Mouse (Mus musculus) midbrain, embryonic 11.5 days (tissue): Measurements from ENCODE around the gene Inka1. TPM values are rescaled to one million over a fixed set of nuclear protein-coding genes. Genes with fewer than 3 reads are reported as not detected.

Source experiments
- ATAC-seq: fragments of 200-750 bp; cut with Nextera tagmentation; 2 replicates; pipeline ENCODE4 v1.8.0; 2017; ENCODE audit warnings: moderate TSS enrichment, moderate library complexity; ENCODE audit not compliant: low FRiP score
- DNase-seq: peaks from one replicate; pipeline ENCODE4 v3.0.0; 2015; ENCODE audit warnings: low spot score; ENCODE audit errors: missing footprints
- H3K27ac ChIP-seq: fragments of 300-500 bp; sonication (generic); 2 replicates; pipeline ENCODE4 v1.5.1; 2014; ENCODE audit warnings: low read depth, low read length
- H3K27me3 ChIP-seq: fragments of 300-500 bp; sonication (generic); 2 replicates; pipeline ENCODE4 v1.6.1; 2014; ENCODE audit warnings: mild to moderate bottlenecking, low read length, moderate library complexity, mixed read lengths; ENCODE audit not compliant: control insufficient read depth, insufficient read depth
- H3K36me3 ChIP-seq: fragments of 300-500 bp; sonication (generic); 2 replicates; pipeline ENCODE4 v1.6.1; 2014; ENCODE audit warnings: mild to moderate bottlenecking, low read length, moderate library complexity, mixed read lengths; ENCODE audit not compliant: control insufficient read depth, insufficient read depth
- H3K4me1 ChIP-seq: fragments of 300-500 bp; sonication (generic); 2 replicates; pipeline ENCODE4 v1.6.1; 2014; ENCODE audit warnings: low read length; ENCODE audit not compliant: control insufficient read depth, insufficient read depth
- H3K4me2 ChIP-seq: fragments of 300-500 bp; sonication (generic); 2 replicates; pipeline ENCODE4 v1.6.1; 2014; ENCODE audit warnings: mild to moderate bottlenecking, moderate library complexity
- H3K4me3 ChIP-seq: fragments of 300-500 bp; sonication (generic); 2 replicates; pipeline ENCODE4 v1.5.1; 2014; ENCODE audit warnings: low read depth, low read length
- H3K9ac ChIP-seq: fragments of 300-500 bp; sonication (generic); 2 replicates; pipeline ENCODE4 v1.6.1; 2014; ENCODE audit warnings: low read length
- H3K9me3 ChIP-seq: fragments of 300-500 bp; sonication (generic); 2 replicates; pipeline ENCODE4 v1.6.1; 2016; ENCODE audit warnings: low read length; ENCODE audit not compliant: control insufficient read depth
- WGBS: fragments of 180-500 bp; shearing (Covaris S2); extraction: QIAGEN DNeasy Blood & Tissue Kit; methylation state at CpG from one replicate; pipeline ENCODE4 v1.1.7; 2014; 5-methylcytosine and 5-hydroxymethylcytosine counted together
- polyA plus RNA-seq: library from polyadenylated mRNA; unstranded; fragments of >200 nt; fragmentation: Nextera tagmentation; extraction: Ambion mirVana; gene quantifications from 2 replicates; pipeline ENCODE4 v1.2.1, GENCODE M21; 2014

The Inka1 gene
- polyA plus RNA-seq, 1 experiment from 2014 or later, result 25.3 TPM

- Histone ChIP-seq H3K4me2 (no peak within 1 kb of the TSS), H3K4me1 (no peaks in the 10 kb centered on the region), H3K4me3 (no peak within 1 kb of the TSS), H3K36me3 (0 out of 2 replicates have a peak, but pooled peaks cover 2% of the 10 kb centered on the region), H3K9me3 (no peaks in the 10 kb centered on the region), H3K9ac (no peak within 1 kb of the TSS), H3K27me3 (no peaks in the 10 kb centered on the region), H3K27ac (no peak within 1 kb of the TSS)
- ATAC-seq (no peak), DNase-seq (no peak)
- WGBS, result 75% methylated on average over 12 of the region's 12 CpGs
These were observed 10.0 kb downstream of the Inka1 start, which contains the start of gene Uba7 for GRCm38 (mm10) chr9:107975399-107976386. Gene Uba7 (plus strand): TSS chr9:107975505.

DNA sequence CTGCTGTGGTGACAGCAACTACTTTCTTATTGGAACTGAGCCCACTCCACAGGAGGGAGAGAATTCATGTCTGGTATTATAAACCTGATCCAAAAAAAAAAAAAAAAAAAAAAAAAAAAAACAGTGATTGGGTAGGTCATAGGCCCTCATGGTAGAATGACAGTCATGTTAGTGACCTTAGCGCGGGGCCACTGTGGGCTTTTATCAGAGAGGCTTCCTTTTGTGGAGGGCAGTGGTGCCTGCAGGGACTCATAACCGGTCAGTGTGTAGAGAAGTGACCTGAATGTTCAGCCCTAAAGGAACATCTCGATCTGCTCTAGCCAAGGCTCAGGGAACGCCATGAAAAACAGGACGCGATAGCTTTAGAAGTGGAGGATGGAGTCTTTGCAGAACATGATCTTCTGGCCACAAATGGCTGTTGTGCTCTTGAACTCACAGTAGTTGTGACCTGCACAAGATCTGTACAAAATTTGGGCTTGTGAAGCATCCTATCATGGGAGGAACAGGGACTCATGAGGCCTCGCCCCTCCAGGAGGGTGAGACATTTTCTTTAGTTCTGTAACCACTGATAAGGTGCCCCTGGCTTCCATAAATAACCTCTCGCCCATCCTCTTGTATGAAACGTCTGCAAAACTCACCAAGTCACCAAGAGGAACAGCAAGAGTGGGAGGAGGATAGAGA lies 11.0 kb downstream of the Inka1 start:
- no peak for DNase-seq
- whole genome bisulfite sequencing, result 82% methylated on average over 10 of the region's 10 CpGs
- Histone ChIP-seq H3K4me1 (no peaks in the 10 kb centered on the region), H3K27ac (no peak overlapping the region), H3K36me3 (peaks cover 2% of the 10 kb centered on the region; the same call in 1 of the 2 replicates), H3K9me3 (no peaks in the 10 kb centered on the region), H3K27me3 (no peaks in the 10 kb centered on the region), H3K4me2 (no peak overlapping the region), H3K9ac (no peak overlapping the region), H3K4me3 (no peak overlapping the region)
- ATAC-seq, result no peak

DNA sequence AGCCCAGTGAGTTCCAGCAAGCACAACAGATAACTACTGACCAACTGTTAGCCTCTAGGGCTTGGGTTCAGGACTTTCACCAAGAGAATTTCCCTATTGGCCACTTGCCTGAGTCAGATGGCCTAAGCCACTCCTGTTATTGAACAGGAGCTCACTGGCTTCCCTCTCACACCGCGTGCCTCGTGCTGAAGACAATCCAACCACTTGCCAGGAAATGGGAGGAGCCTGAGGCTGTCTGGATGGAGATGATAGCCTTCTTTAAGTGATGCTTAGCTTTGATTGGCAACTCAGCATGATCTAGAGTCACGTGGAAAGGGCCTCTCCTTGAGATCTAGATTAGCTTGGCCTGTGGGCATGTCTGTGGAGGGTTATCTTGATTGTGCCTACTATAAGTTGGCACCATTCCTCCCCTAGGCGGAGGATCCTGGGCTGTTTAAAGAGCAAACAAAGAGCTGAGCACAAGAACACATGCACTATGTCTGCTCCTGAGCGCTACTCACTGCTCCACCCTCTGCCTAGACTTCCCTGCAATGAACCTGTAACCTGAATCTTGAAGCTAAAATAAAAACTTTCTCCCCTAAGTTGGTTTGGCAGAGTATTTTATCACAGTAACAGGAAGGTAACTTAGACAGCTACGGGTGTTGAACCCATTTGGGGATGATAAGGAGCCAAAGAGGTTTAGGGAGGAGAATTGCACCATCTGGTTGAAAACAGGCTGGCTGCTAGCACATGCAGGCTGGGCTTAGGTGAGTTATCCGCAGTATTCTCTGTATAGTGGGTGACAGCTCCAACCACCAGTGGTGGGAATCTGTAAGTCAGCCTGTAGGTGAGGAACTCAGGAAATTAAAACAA lies 13.8 kb downstream of the Inka1 start:
- peaks cover 6% of the 10 kb centered on the region; the same call in 1 of the 2 replicates for H3K36me3 ChIP-seq
- DNase-seq (no peak), ATAC-seq (no peak)
- H3K4me2 ChIP-seq, result no peak overlapping the region
- no peak overlapping the region for H3K27ac ChIP-seq
- H3K9ac ChIP-seq, result no peak overlapping the region
- H3K4me1 ChIP-seq, result no peaks in the 10 kb centered on the region
- H3K27me3 ChIP-seq, result no peaks in the 10 kb centered on the region
- no peak overlapping the region for H3K4me3 ChIP-seq
- H3K9me3 ChIP-seq, result no peaks in the 10 kb centered on the region
- WGBS, result 86% methylated on average over 8 of the region's 8 CpGs

DNA sequence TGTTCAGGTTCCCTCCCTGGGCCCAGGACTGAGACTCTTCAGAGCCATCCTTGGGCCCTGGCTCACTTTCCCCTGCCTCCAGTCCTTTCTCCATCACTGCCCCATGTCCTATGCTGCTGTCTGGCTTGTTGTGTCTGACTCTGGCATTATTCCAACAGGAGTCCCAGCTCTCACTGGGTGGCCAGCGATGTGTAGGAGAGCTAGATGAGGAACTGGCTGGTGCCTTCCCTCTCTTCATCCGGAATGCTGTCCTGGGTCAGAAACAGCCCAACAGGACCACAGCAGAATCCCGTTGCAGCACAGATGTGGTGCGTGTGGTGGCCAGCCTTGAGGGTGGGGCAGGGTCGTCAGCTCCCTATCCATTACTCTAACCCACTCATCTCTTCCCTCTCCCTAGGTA lies 15.4 kb downstream of the Inka1 start:
- no peak overlapping the region for H3K4me3 ChIP-seq
- H3K36me3 ChIP-seq, result peaks cover 6% of the 10 kb centered on the region; the same call in 1 of the 2 replicates
- ATAC-seq (no peak), DNase-seq (no peak)
- 94% methylated on average over 5 of the region's 5 CpGs for WGBS
- H3K27me3 ChIP-seq, result no peaks in the 10 kb centered on the region
- no peak overlapping the region for H3K4me2 ChIP-seq
- no peaks in the 10 kb centered on the region for H3K4me1 ChIP-seq
- no peak overlapping the region for H3K9ac ChIP-seq
- H3K27ac ChIP-seq, result no peak overlapping the region
- no peaks in the 10 kb centered on the region for H3K9me3 ChIP-seq

DNA sequence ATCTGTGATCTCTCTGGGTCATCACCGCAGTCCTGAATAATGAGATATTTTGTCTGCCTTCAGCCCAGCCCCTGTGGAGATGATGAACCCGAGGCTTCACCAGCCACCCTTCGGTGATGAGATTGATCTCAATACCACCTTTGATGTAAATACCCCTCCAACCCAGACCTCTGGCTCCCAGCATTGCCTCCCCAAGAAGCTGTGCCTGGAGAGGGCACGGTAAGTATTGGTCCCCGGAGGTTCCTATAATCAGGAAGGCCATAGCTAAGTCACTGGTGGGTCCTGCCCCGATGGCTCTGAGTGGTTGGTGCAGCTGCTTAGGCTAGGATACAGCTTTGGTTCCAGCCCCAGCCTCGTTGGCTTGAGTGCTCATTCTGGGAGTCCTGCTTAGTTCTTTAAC lies 17.1 kb downstream of the Inka1 start:
- DNase-seq (no peak), ATAC-seq (no peak)
- no peak overlapping the region for H3K27ac ChIP-seq
- H3K4me2 ChIP-seq, result no peak overlapping the region
- H3K9ac ChIP-seq, result no peak overlapping the region
- no peaks in the 10 kb centered on the region for H3K27me3 ChIP-seq
- H3K4me3 ChIP-seq, result no peak overlapping the region
- no peaks in the 10 kb centered on the region for H3K4me1 ChIP-seq
- WGBS, result 93% methylated on average over 7 of the region's 7 CpGs
- no peaks in the 10 kb centered on the region for H3K9me3 ChIP-seq
- peaks cover 6% of the 10 kb centered on the region; the same call in 1 of the 2 replicates for H3K36me3 ChIP-seq

GRCm38 (mm10) chr9:107967437-107967836 lies 18.2 kb downstream of the Inka1 start:
- DNase-seq, result no peak
- ATAC-seq, result no peak
- H3K4me1 ChIP-seq, result no peaks in the 10 kb centered on the region
- H3K27me3 ChIP-seq, result no peaks in the 10 kb centered on the region
- H3K9ac ChIP-seq, result no peak overlapping the region
- H3K27ac ChIP-seq, result no peak overlapping the region
- peaks cover 6% of the 10 kb centered on the region; the same call in 1 of the 2 replicates for H3K36me3 ChIP-seq
- WGBS, result 92% methylated on average over 6 of the region's 6 CpGs
- no peak overlapping the region for H3K4me3 ChIP-seq
- no peaks in the 10 kb centered on the region for H3K9me3 ChIP-seq
- H3K4me2 ChIP-seq, result no peak overlapping the region

DNA sequence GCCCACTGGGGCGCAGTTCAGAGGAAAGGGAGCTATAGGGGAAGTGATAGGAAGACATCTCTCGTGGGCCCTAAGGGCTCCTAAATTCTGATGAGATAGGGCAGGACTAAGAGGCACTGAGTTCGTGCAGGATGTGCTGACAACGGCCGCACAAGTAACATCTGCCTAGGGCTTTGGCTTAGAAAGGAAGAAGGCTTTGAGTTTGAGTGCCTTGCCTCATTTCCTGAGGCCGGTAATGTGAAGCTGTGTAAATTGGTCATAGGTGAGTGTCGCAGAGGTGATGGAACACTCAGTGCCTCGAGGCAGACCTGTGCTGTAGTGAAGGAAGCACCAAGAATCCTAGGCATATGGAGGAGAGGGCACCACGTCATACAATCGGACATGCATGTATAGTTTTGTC lies 19.0 kb downstream of the Inka1 start:
- H3K4me3 ChIP-seq, result no peak overlapping the region
- WGBS, result 93% methylated on average over 10 of the region's 10 CpGs
- DNase-seq, result no peak
- no peaks in the 10 kb centered on the region for H3K27me3 ChIP-seq
- H3K36me3 ChIP-seq, result peaks cover 6% of the 10 kb centered on the region
- no peak for ATAC-seq
- H3K27ac ChIP-seq, result no peak overlapping the region
- H3K9me3 ChIP-seq, result no peaks in the 10 kb centered on the region
- H3K4me2 ChIP-seq, result no peak overlapping the region
- no peaks in the 10 kb centered on the region for H3K4me1 ChIP-seq
- H3K9ac ChIP-seq, result no peak overlapping the region

GRCm38 (mm10) chr9:107964681-107965080 lies 21.0 kb downstream of the Inka1 start:
- H3K4me3 ChIP-seq, result no peak overlapping the region
- no peak for DNase-seq
- ATAC-seq, result no peak
- WGBS, result 95% methylated on average over 9 of the region's 9 CpGs
- H3K36me3 ChIP-seq, result peaks cover 6% of the 10 kb centered on the region
- no peak overlapping the region for H3K4me2 ChIP-seq
- H3K27me3 ChIP-seq, result no peaks in the 10 kb centered on the region
- no peak overlapping the region for H3K27ac ChIP-seq
- no peaks in the 10 kb centered on the region for H3K4me1 ChIP-seq
- no peaks in the 10 kb centered on the region for H3K9me3 ChIP-seq
- no peak overlapping the region for H3K9ac ChIP-seq
